ENCODE assay signal across 8 mouse cellular contexts in the genomic region with DNA sequence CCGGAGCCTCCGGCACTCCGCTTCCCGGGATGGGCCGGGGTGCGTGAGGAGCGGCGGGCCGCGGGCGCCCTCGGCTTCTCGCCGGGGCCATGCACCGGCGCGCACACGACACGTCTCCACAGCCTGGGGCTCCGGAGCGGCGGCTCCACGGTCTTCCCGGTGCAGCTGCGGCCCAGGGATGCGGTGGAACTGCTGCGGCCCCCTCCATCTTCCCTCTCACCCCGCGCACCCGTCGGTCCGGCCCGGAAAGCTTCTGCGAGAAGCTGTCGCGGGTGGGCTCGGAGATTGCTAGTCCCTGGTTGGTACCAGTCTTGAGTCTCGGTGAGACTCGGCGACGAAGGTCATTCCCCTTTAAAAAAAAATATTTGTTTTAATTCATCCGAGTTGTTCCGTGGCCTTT. TPM values are rescaled to one million over a fixed set of nuclear protein-coding genes. Genes with fewer than 3 reads are reported as not detected.
DNase-seq lines count a peak whose midpoint lies in the region; ATAC-seq lines count a peak whose summit lies in the region.

No protein-coding gene starts in this region.

- H3K36me3 ChIP-seq in megakaryocyte, embryonic 14.5 days (replicated peaks; ENCODE audit: low read length): no peaks in the 10 kb centered on the region
- H3K36me3 ChIP-seq in hindbrain, embryonic 16.5 days (ENCODE audit: control insufficient read depth, insufficient read depth, low read length): no peaks in the 10 kb centered on the region
- H3K36me3 ChIP-seq in midbrain, embryonic 12.5 days: no peaks in the 10 kb centered on the region

- ATAC-seq in megakaryocyte, adult 5-6 weeks (ENCODE audit: poor library complexity, severe bottlenecking): no peak; the same call in 1 of the 2 replicates
- ATAC-seq in hindbrain, embryonic 16.5 days: no peak; the same call in 1 of the 2 replicates
- no peak; the same call in 1 of the 2 replicates for ATAC-seq in midbrain, embryonic 12.5 days (ENCODE audit: low FRiP score, low read depth)

- peak overlapping the region; percentile 93 for H3K4me3 ChIP-seq in megakaryocyte, embryonic 14.5 days (replicated peaks)
- H3K4me3 ChIP-seq in hindbrain, embryonic 16.5 days (ENCODE audit: low read length): peak overlapping the region; percentile 73
- peak overlapping the region; percentile 80 for H3K4me3 ChIP-seq in midbrain, embryonic 12.5 days

- peak; percentile 60 for DNase-seq in adrenal gland, postnatal 14 days
- DNase-seq in adrenal gland, postnatal 25 days: no peak
- no peak for DNase-seq in retina, embryonic 14.5 days (ENCODE audit: low spot score)
- DNase-seq in gastrocnemius, postnatal 36 days: no peak

- H3K9me3 ChIP-seq in megakaryocyte, embryonic 14.5 days: no peaks in the 10 kb centered on the region
- no peaks in the 10 kb centered on the region for H3K9me3 ChIP-seq in hindbrain, embryonic 16.5 days (ENCODE audit: control insufficient read depth, low read length)
- no peaks in the 10 kb centered on the region for H3K9me3 ChIP-seq in midbrain, embryonic 12.5 days

- peaks cover 72% of the 10 kb centered on the region for H3K27me3 ChIP-seq in megakaryocyte, embryonic 14.5 days (replicated peaks)
- H3K27me3 ChIP-seq in hindbrain, embryonic 16.5 days (replicated peaks; ENCODE audit: control insufficient read depth, insufficient read depth, low read length): no peaks in the 10 kb centered on the region
- H3K27me3 ChIP-seq in midbrain, embryonic 12.5 days: peaks cover 12% of the 10 kb centered on the region

- WGBS in hindbrain, embryonic 16.5 days: under 1% methylated on average over 36 of the region's 43 CpGs
- WGBS in midbrain, embryonic 12.5 days: under 1% methylated on average over 40 of the region's 43 CpGs

- peak overlapping the region; percentile 96 for H3K27ac ChIP-seq in hindbrain, embryonic 16.5 days (ENCODE audit: low read depth, low read length)
- peak overlapping the region; percentile 98 for H3K27ac ChIP-seq in midbrain, embryonic 12.5 days (replicated peaks)

- H3K9ac ChIP-seq in hindbrain, embryonic 16.5 days (ENCODE audit: low read depth, low read length): peak overlapping the region; percentile 89
- peak overlapping the region; percentile 92 for H3K9ac ChIP-seq in midbrain, embryonic 12.5 days (replicated peaks)

- intact Hi-C loops in gastrocnemius, postnatal 36 days (cut with DNase I): loop anchor here (5.0 kb wide), 1 partner anchor 42 kb away; no protein-coding TSS in a partner anchor

- H3K4me1 ChIP-seq in megakaryocyte, embryonic 14.5 days: peaks cover 18% of the 10 kb centered on the region
- H3K4me1 ChIP-seq in hindbrain, embryonic 16.5 days (ENCODE audit: control insufficient read depth, insufficient read depth, low read depth, low read length): peaks cover 10% of the 10 kb centered on the region
- peaks cover 10% of the 10 kb centered on the region; the same call in 1 of the 2 replicates for H3K4me1 ChIP-seq in midbrain, embryonic 12.5 days

- H3K4me2 ChIP-seq in hindbrain, embryonic 16.5 days (ENCODE audit: low read length): peak overlapping the region; percentile 82
- peak overlapping the region; percentile 67 for H3K4me2 ChIP-seq in midbrain, embryonic 12.5 days (replicated peaks)

RNA-seq across cellular contexts. Expression of gene Errfi1, which starts 1.6 kb away (rescaled TPM):
- 56.6 and 115 TPM in 2 replicates for total RNA-seq in adrenal gland, postnatal 14 days (2021)
- total RNA-seq in adrenal gland, postnatal 25 days (2021): 23.4 and 32.5 TPM in 2 replicates
- 0.06 TPM in 1 of 2 replicates, not detected in the other for polyA plus RNA-seq in megakaryocyte, embryonic 14.5 days (2012; ENCODE audit: insufficient read depth, low replicate concordance)
- 1.8 and 3.7 TPM in 2 replicates for total RNA-seq in megakaryocyte, adult 5-6 weeks (2015)
- total RNA-seq in megakaryocyte, adult 5-6 weeks (2017): 2.3 and 3.4 TPM in 2 replicates
- polyA plus RNA-seq in hindbrain, embryonic 16.5 days (2015; fragmentation: Nextera tagmentation; extraction: Ambion mirVana): 27.2 and 32.1 TPM in 2 replicates
- 21.2 and 22.1 TPM in 2 replicates for polyA plus RNA-seq in midbrain, embryonic 12.5 days (2016; fragmentation: Nextera tagmentation; extraction: Ambion mirVana)
- total RNA-seq in gastrocnemius, postnatal 36 days (2021): 10 to 100 TPM; 18.2 to 29.9 TPM

RNA-seq across cellular contexts. Expression of gene Park7, which starts 58.9 kb away (rescaled TPM):
- total RNA-seq in adrenal gland, postnatal 14 days (2021): 251 and 259 TPM in 2 replicates
- total RNA-seq in adrenal gland, postnatal 25 days (2021): 284 and 290 TPM in 2 replicates
- 90.4 and 277 TPM in 2 replicates for polyA plus RNA-seq in megakaryocyte, embryonic 14.5 days (2012; ENCODE audit: insufficient read depth, low replicate concordance)
- total RNA-seq in megakaryocyte, adult 5-6 weeks (2015): 118 and 123 TPM in 2 replicates
- total RNA-seq in megakaryocyte, adult 5-6 weeks (2017): 153 and 156 TPM in 2 replicates
- 390 and 413 TPM in 2 replicates for polyA plus RNA-seq in hindbrain, embryonic 16.5 days (2015; fragmentation: Nextera tagmentation; extraction: Ambion mirVana)
- 355 and 357 TPM in 2 replicates for polyA plus RNA-seq in midbrain, embryonic 12.5 days (2016; fragmentation: Nextera tagmentation; extraction: Ambion mirVana)
- 100 to 1,000 TPM; 795 to 846 TPM for total RNA-seq in gastrocnemius, postnatal 36 days (2021)

RNA-seq across cellular contexts. Expression of gene Tnfrsf9, which starts 59.0 kb away (rescaled TPM):
- total RNA-seq in adrenal gland, postnatal 14 days (2021): 0.15 and 0.60 TPM in 2 replicates
- 0.15 TPM in 1 of 2 replicates, not detected in the other for total RNA-seq in adrenal gland, postnatal 25 days (2021)
- 1.0 TPM in 1 of 2 replicates, not detected in the other for polyA plus RNA-seq in megakaryocyte, embryonic 14.5 days (2012; ENCODE audit: insufficient read depth, low replicate concordance)
- total RNA-seq in megakaryocyte, adult 5-6 weeks (2015): 0.11 and 2.2 TPM in 2 replicates
- 0.26 and 0.81 TPM in 2 replicates for total RNA-seq in megakaryocyte, adult 5-6 weeks (2017)
- polyA plus RNA-seq in hindbrain, embryonic 16.5 days (2015; fragmentation: Nextera tagmentation; extraction: Ambion mirVana): 0.36 and 0.40 TPM in 2 replicates
- polyA plus RNA-seq in midbrain, embryonic 12.5 days (2016; fragmentation: Nextera tagmentation; extraction: Ambion mirVana): 0.66 TPM in 1 of 2 replicates, not detected in the other
- under 1 TPM in 1 of 2 experiments, not detected in 1; 0.30 TPM for total RNA-seq in gastrocnemius, postnatal 36 days (2021)
